Mouse (Mus musculus) cerebellum, adult 11 months (tissue): ENCODE results near the gene Smyd4.

ENCODE experiments used
- DNase-seq: peaks from one replicate; pipeline ENCODE4 v3.0.0; 2022

The Smyd4 gene

DNA sequence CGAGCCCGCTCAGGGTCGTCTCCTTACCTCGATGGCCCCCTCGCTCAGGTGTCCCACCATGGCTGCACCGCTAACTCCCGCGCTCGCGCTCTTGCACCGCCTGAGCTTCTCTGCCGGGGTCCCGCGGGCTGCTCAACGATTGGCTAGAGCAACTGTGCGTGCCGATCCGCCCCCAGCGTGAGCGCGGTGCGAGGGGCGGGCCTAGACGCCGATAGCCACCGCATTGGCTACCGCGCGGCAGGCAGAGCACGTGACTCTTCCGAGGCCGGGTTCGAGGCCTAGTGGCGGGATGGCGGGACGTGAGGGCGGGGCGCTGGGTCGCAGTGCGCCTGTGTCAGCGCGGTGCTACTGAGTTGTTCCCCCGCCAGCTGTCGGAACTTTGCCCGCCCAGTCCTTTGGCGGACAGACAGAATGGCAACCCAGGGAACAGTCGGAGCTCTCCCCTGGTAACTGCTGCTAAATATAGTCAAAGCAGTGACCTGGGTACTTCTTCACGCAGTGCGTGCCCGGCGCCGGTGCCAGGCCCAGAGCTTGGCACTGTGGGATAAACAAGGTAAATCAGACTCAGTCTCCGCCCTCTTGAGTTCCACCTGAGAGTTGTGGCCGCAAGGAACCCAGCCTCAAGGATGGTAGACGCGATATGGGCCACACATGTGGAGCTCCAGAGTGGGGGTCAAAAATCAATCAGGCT is at the start of gene Smyd4, which contains the start of gene Rpa1:
Gene Smyd4, plus strand, starts transcription at position 235 of the 691 bp plus-strand sequence.
Gene Rpa1, minus strand, starts transcription at position 126 of the 691 bp plus-strand sequence.
- peak; percentile 93 for DNase-seq

DNA sequence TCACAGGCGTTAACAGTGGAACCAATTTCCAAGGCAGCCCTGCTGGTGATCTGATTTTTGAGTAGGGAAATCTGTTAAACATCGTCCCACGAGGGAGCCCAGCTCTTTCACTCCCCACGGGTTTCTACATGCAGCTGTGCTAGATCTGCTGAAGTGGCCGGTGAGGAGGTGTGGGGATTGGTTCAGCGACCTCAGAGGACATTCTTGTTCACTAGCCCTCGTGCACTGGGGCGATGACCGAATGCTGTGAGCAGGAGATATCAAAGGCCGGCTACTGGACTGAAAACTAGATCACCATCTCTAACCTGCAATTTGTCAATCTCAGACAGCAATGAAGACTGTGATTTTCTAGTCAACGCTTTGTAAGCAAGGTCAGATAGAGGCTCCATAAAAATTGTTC is 49.7 kb upstream of the Smyd4 start:
- DNase-seq = no peak

DNA sequence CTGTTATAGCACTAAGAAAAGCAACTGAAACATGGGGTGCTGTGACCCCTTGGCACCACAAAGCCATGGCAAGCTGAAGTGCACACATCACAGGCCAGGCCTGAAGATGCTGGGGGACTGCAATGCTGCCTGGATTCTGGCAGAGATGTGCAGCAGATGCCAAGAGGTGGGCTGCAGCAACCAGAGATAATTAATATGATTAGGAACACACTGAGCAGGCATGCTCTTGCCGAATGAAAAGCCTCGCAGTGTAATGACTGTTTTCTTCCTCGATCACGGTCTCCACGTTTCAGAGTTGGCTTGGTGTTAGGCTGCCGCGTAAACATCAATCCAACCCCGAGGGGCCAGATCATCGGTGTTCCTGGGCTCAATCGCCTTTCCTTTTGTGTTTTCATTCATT is 48.4 kb upstream of the Smyd4 start:
- no peak for DNase-seq

DNA sequence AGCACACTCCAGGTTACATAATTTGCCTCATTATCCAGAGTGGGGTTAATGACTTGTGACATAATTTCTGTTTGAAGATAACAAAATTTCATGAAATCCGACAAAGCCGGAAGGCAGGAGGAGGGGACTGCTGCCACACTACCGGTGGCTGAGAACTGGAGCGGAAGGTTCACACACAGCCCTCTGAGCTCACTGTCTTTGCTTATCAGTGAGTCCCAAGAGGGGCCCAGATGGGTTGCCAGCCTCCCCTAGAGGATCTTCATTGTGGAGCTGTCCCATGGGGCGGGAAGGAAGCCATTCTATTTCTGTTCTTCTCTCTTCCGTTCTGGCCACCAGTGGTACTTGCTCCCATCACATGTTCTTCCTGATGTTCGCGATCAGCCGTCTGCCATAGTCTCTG is 47.3 kb upstream of the Smyd4 start:
- DNase-seq = no peak

DNA sequence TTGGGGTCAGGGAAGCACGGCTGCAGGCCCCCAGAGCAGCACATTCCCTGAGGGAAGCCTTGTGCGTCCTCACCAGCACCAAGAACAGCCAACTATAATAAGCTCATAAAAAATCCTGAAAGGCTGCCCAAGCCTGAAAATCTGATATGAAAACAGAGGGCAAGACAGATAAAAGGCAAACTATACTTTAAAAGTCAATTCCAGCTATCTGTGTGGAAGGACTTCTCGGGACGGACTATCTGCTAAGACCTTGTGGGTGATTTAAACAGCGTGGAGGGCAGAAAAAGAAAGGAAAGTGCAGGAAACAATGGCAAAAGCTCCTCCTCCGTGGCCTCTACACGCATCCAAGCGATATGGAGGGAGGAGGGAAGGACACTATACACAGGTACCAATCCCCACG is 43.4 kb upstream of the Smyd4 start:
- DNase-seq = no peak

DNA sequence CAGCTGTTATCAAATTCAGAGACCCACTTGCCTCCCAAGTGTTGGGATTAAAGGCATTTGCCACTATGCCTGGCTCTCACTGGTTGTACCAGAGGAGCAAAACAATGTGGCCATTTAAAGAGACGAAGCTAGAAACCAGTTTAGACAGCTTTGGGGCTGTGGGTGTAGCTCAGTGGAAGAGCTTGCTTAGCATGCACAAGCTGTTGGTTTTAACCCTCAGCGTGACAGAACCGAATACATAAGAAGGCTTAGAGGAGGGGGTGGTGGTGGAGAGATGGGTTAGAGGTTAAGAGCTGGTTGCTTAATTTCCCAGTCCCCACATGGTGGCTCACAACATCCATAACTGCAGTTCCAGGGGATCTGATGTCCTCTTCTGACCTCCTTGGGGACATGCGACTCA is 39.6 kb upstream of the Smyd4 start:
- no peak for DNase-seq

DNA sequence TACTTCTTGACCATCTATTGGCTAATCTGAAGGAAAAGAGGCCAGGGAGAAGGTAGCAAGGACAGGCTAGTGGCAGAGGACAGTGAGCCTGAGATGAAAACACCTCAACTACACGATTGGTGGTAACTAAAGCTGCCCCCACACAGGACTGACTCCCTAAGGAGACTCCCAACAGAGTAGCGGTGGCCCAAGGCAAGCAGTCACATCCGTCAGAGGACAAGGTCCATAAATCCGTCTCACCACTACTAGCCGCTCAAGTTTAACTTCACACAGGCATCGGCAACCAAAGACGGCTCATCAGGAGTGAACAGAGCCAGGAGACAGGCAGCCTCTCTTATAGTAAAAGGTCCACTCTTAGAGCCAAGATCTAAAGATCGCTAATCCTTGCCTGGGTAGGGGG is 37.4 kb upstream of the Smyd4 start:
- DNase-seq = no peak

DNA sequence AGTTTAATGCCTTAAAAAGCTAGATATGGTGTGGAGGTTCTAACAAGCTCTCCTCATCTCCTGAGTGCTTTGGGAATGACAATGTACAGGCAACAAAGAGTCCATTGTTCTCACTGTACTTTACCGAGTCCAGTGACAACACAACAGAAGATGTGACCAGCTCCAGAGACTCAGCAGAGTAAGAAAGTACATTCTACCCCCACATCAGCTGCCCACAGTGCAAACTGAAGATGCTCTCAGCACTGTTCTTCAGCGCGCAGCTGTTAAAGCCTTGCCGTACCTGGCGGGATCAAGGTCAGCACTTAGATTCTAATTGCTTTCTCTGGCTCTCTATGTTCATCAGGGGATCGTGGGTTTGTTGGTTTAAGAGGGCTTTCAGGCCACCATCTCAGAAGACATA is 36.5 kb upstream of the Smyd4 start:
- DNase-seq = no peak

DNA sequence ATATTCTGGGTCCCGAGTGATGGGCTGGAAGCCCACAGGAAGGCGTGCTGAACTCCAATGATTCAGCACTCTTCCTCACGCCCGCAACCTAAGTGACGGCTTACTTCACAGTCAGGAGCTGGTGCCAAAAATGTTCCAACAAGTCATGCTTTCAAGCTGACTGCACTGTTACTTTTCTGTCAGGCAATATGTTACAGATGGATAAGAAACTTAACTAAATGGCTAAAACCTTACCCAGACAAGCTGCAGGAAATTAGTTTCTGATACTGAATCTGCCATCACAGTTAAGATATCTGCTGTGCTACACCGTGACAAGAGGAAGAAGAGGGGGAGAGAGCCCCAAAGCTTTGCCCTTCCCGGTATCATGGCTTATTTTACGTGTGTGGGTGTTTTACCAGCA is 34.4 kb upstream of the Smyd4 start:
- no peak for DNase-seq

DNA sequence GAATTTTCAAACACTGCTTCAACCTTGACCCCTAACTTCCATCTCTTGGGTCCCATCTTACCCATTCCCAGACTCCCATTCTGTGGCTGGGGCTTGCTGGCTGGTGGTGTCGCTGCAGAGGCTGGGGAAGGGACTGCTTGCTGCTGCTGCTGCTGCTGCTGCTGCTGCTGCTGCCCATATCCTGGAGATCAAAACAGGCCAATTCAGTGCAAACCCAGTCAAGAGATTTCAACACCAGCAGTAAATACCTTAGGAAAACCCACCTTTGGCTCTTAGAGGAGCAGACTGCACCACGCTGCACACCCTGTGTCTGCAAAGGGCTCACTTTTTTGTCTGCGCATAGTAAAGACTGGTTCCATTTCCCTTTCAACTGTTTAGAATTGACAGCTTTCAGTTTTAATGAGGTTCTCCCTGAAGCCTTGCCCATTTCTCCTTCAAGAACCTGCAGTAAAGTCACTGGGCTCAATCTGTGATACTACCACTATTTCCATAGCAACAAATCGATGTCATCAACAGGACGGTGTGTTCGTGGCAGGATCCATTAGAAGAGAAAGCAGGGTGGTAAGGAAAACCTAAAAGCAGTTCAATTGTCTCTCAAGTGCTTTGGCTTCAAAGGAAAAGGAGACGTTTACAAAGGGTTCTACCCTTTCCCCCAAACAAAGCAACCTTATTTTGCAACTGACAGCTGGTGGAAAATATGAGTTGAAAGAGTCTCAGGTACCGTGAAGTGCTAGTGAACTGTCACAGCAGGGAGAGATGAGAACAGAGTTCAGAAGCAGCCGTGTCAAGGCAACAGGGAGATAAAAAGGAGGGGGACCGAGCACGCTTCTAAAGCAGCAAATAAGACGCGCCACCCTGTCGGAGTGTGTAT is 29.6 kb upstream of the Smyd4 start:
- DNase-seq = no peak

DNA sequence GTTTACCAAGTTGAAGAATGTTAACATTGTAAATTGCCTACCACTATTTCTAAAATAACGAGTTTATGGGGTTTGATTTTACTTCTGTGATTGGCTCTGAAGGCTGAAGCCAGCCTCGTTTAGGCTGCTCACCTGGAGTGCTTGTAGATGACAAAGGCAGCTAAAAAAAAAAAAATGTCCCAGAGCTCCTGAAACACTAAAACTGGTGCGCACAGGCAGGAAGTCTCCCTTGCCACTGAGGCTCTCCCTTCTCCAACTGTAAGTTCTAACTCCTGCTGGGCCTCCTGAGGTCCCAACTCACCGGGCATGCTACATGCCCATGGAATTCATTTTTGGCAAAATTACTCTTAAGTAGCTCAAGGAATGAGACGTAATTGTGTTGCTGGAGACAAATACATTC is 29.0 kb upstream of the Smyd4 start:
- DNase-seq = no peak

DNA sequence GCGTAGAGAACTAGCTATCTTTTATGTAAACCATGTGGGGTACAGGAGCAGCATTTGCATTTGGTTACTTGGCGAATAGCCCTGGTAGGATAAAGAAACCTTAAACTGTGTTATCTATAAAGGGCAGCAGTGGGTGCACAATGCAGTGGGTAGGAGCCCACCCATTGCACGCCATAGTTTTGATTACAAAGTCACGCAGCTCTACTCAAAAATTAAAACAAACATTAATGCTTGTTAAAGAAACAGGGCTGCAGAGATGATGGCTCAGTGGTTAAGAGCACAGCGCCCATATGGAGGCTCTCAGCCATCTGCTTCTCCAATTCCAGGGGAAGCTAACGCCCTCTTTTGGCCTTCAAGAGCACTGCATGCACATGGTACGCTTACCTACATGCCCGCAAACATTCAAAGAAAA is 24.9 kb upstream of the Smyd4 start:
- no peak for DNase-seq

DNA sequence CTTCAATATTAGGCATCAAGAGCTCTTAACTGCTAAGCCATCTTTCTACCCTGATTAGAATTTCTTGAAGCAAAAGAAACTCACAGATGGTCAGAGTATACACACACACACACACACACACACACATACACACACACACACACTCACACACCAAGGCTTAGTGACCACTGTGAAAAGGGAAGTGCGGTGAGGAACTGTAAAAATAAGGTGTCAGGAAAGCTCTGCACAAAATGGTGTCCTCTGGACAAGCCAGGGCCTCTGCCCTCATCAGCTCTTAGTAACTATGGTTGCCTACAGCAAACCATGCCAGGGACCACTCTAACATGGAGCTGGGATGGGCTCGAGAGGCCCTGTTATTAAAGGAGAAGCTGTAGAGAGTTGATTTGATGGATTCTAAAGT is 23.8 kb upstream of the Smyd4 start:
- no peak for DNase-seq

DNA sequence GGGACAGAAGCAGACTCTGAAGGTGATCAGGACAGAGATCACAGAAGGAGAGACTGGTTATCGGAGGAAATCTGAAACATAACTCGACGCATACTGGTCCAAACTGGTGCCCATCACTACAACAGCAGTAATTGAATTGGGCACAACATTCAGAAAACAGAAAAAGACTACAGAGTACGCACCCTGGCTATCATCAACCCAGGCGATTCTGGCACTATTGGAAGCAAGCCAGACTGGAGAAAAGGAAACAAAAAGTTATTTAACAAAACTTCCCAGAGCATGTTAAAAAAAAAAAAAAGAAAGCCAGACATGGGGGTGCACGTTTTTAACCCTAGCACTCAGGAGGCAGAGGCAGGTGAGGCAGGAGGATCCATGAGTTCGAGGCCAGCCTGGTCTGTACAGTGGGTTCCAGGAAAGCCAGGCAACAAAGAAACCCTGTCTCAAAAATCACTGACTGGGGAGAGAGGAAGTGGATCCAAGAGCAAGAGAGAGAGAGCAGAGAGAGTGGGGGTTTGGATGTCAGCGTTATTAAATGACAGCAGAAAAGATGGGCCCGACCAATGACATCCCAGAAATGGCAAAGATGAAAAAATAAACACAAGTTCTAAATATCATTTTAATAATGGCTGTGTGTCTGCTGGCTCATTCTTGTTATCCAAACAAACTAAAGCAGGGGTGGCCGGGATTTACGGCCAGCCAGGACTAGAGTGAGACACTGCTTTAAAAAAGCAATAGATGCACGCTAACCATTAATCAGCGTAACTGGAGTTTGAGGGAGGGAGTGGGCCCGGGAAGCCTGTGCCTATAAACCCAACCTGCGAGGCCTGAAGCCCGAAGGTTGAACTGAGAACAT is 22.9 kb upstream of the Smyd4 start:
- DNase-seq = no peak

DNA sequence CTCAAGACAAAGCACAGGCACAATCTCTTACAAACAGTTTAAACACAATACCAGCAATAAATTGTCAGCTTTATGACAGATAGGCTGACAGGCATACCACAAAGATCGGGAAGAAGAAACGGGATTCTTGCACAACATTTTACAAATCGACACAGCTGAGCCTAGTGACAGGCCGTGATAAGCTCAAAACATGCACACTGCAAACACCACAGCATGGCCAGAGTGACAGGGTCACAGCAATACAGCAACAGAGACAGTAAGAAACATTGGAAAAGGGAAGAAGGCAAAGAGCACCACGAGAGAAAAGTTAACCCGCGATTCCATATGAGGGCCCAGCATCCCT is 22.3 kb upstream of the Smyd4 start:
- DNase-seq = no peak

DNA sequence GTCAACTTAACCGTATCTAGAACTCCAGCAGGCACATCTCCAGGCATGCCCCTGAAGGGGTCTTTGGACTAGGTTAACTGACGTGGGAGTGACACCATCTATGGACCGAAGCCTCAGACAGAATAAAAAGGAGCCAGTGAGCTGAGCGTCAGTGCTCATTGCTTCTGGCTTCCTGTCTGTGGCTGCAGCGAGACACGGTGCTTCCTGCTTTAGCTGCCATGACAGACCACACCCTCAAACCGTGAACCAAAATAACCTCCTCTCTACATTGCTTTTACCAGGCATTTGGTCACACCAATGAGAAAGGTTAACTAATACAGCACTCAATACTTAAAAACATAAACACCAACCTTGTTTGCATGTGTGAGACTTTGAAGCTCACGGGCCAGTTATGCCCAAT is 11.6 kb upstream of the Smyd4 start:
- no peak for DNase-seq

DNA sequence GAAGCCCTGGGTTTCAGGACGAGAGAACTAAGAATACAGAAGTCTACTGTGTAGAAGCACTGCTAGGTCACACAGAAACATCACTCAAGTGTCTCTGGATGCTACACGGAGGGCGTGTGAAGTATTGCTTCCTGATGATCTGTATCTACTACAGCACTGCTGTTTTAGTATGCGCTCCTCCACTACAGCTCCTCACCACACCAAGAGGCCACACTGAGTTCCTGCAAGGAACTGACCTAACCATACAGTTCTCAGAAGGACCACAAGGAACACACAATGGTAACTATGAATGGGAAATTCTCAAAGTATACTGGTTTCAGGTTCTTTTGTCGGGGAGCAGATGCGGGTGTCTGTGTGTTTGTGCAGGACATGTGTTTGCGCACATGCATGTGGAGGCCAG is 11.0 kb upstream of the Smyd4 start:
- DNase-seq = no peak

DNA sequence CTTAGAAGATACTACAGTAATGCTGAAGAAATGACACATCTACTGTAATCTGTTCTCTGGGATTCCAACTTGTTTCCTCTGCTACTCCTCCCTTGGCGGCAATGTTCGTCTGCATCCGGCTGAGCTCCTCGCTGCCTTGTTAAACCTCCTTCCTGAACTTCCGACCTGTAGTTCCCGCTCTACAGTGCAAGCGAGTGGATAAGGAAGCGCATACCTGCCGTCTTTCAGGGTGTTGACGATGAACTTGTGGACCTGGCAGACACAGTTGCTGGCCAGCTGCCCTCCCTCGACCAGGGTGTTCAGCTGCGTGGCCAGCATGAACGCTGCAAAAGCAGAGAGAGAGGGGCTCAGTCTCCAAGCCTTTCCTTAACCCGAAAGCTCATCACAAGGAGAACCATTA is 8.2 kb upstream of the Smyd4 start:
- no peak for DNase-seq

DNA sequence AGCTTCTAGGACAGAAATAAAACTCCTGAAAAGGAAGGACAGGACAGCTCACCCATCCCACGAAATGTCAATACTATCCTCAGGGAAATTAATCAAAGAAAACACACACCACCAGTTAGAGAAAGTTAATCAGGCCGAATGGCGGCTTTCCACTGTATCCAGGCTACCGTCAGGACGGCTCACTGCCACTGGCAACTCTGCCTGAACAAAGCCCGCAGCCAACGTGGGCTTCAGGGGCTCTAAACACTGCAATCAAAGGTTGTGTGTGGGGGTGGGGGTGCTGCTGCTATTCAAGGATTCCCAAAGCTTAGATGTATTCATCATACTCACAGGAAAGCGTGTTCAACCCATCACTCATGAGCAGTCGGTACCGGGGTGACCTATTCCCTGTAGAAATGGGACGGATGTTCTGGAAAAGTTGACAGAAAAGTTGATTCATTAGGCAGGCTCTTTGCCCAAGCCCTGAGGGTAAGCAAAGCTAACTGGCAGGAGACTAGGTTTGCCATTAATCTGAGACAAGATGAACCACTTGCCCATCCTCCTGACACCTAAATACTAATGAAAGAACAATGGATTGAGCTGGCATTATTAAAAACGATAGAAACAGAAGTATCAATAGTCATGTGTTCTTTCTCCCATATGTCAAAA is 7.4 kb upstream of the Smyd4 start:
- no peak for DNase-seq

DNA sequence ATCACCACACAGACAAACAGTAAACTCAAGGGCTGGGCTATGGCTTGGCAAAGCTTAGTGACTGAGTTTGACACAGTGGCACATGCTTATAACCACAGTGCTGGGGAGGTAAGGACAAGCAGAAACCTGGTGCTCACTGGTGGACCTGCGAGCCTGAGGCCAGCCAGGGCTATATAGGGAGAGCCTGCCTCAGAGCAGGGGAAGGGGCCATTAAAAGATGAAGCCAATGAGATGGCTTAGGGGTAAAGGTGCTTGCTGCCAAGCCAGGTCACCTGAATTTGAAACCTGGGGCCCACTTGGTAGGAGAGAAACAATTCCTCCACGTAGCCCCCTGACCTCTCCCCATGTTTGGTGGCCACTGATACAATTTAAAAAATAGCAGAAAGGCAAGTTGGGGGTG is 5.1 kb upstream of the Smyd4 start:
- no peak for DNase-seq

DNA sequence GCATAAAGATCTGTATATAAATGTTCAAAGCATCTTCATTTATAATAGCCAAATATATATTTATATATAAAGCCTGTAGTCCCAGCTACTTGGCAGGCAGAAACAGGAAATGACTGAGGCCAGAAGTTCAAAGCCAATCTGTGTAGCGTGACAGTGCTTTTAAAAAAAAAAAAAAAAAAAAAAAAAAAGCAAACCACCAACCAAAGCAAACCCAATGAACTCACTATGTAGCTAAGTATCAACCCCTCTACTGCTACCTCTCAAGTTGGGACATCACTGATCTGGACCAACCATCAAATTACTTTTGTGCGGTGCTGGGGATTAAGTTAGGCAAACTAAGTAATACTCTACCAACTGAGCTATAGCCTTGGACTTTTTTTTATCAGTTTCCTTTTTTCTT is 4.1 kb upstream of the Smyd4 start:
- DNase-seq = no peak

DNA sequence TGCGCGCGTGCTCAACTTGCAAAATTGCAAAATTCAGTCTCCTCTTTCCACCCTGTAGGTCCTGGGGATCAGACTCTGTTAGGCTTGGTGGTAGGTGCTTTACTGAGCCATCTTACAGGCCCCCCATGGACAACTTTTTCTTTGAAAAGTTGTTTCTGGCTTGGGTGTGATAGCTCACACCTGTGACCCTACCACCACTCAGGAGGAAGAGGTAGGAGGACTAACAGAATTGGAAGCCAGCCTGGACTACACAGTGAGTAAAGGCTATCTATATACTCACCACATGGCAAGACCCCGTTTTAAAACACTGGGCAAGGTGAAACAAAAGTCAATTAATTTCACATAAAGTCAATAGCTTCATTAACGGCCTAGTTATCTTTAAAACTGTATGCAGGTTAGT is 3.5 kb upstream of the Smyd4 start:
- no peak for DNase-seq

DNA sequence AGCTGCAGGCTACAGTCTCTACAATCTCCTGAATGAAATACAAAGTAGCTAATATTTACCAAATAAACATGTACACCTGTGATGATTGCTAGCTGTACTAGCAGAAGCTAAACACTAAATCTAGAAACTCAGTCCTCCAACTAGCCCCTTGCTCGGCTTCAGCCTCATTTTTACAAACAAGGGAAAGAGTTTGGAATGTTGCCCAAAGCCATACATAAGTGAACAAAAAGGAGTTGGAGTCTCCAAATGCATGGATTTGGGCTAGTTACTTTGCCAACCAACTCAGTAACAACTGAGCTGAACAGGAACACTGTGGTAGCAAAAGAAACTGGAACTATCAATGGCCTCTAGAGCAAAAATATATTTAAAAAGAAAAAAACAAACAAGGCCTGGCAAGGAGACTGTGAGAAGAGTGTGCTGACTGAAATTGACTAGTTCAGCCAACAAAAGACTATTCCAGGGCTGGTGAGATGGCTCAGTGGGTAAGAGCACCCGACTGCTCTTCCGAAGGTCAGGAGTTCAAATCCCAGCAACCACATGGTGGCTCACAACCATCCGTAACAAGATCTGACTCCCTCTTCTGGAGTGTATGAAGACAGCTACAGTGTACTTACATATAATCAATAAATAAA is 1.6 kb upstream of the Smyd4 start:
- DNase-seq = no peak
